Mouse (Mus musculus): ENCODE measurements at regions not wholly inside any gene's neighbourhood (a gene's known extent, or its start where the extent isn't known, plus 50 kb on each side); places are given as distances from the start of the nearest gene placed in this dataset.

DNA sequence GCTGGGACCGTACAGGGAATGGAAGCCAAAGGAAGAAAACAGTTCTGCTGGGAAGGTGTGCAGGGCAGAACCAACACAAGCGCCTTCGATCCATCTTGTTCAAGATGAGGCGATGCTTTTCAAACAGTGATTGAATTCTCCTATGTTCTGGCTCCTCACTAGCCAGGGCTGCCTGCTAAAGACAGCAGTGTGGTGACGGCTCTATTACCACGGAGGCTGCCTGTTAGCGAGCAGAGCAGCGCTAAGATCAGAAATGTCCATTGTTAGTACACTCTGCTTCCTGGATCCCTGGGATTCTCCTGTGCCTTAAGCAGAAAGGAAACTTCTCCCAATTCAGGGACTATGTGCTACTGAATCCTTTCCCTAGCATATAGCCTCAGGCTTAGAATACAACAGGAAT lies 629.0 kb downstream of the Cdk5rap2 start:
- TF ChIP-seq CTCF (IDR thresholded peaks at IDR 0.05; ENCODE audit: low read depth) (no peak), EP300 (optimal IDR thresholded peaks at IDR 0.05) (no peak)

Measured in stomach, postnatal 0 days (tissue).